Mouse (Mus musculus) G1E-ER4 (cell line): Measurements from ENCODE around the gene Blnk. TPM values are rescaled to one million over a fixed set of nuclear protein-coding genes. Genes with fewer than 3 reads are reported as not detected.

Experiments
- GATA1 ChIP-seq: IDR thresholded peaks from one replicate; pipeline ENCODE4 v1.8.0; 2012; ENCODE audit warnings: low read length, inconsistent platforms
- polyA plus RNA-seq: library from polyadenylated mRNA; stranded (reverse); fragments of >175 nt; gene quantifications from 2 replicates; pipeline ENCODE4 v1.2.3, GENCODE M21; 2012

Blnk gene
- polyA plus RNA-seq, 1 experiment = 0.03 TPM

DNA sequence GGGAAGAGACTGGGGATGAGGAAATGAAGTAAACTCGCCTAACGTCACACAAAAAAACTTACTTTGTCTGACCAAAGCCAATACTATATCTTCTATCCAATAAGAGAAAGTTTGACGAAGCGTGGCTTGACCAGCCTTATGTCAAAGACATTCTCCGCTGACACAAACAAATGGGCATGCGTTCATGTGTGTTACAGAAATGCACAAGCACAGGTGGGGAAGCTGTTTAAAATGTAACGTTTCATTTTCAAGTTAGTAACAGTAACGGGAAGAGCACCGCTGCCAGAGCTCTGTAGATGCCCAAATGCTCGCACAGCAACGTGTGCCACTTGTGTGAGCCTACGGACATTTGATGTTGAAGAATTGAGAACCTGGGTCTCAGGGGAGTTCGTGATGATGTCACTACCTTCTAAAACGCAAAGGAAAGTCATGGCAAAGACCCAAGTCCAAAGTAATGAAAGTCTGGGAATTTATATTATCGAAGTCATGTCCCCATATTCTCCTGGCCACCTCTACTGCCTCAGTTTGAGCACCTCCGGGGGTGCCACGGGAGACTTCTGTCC is 3.5 kb downstream of the Blnk start:
- TF ChIP-seq GATA1 = no peak

DNA sequence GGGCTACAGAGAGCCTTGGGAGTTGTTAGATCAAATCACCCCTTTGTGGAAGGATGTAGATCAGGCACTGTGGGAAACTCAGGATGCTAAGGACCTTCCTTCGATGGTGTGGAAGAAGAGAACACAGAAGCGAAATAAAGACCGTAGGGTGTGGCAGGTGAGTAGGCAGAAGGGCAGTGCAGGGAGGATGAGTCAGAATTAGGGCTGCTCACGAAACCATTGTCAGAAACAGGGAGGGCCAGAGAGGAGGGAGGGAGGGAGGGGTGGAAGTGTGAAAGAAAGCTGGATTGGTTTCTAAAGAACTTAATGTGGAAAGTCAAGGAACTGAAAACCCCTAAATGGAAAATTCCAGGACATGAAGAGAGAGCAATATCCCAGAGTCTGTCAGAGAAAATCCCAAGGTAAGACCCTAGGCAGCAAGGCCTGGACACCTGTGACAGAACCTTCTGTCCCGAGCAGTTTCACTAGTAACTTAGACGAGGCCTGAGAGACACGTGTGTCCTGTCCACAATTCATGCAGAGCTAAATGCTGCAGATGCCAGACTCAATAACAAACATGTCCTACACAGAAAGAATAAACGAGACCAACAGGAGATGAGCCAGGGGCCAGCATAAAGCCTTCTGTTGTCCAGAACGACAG is 4.3 kb downstream of the Blnk start:
- no peak for TF ChIP-seq GATA1

DNA sequence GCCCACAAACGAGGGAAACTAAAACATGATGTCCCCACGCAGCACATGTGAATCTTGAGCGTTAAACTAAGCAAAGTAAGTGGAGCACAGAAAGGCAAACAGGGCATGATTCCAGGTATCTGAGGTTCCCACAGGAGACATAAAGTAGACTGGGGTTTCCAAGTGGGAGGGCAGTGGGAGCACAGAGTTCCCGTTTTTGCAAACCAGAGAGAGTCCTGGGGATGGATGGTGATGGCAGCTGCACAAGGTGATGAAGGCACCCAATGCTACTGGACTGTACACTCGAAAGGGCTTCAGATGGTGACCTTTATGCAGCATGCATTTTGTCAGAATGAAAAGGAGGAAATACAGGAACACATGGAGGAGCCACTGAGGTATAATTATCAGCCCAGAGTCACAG is 5.5 kb downstream of the Blnk start:
- TF ChIP-seq GATA1 = no peak

DNA sequence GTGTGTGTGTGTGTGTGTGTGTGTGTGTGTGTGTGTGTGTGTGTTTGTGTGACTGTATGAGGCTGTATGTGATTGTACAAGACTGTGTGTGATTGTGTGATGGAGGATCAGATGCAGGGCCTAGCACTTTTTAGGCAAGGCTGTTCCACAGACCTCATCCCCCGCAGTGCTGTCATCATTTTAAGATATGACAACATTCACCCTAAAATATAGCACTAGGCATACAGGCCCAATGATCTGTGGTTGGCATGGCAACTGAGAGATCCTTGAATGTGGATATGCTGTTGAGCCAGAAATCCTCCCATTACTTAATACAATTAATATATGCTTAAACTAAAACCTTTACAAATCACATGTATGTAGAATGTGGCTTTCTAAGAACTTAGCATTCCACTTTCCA is 9.8 kb downstream of the Blnk start:
- TF ChIP-seq GATA1 = no peak

GRCm38 (mm10) chr19:40980671-40981070 is 13.7 kb downstream of the Blnk start:
- TF ChIP-seq GATA1 = no peak

GRCm38 (mm10) chr19:40978026-40978425 is 16.3 kb downstream of the Blnk start:
- TF ChIP-seq GATA1 = no peak

GRCm38 (mm10) chr19:40976946-40977917 is 17.1 kb downstream of the Blnk start:
- TF ChIP-seq GATA1 = no peak

DNA sequence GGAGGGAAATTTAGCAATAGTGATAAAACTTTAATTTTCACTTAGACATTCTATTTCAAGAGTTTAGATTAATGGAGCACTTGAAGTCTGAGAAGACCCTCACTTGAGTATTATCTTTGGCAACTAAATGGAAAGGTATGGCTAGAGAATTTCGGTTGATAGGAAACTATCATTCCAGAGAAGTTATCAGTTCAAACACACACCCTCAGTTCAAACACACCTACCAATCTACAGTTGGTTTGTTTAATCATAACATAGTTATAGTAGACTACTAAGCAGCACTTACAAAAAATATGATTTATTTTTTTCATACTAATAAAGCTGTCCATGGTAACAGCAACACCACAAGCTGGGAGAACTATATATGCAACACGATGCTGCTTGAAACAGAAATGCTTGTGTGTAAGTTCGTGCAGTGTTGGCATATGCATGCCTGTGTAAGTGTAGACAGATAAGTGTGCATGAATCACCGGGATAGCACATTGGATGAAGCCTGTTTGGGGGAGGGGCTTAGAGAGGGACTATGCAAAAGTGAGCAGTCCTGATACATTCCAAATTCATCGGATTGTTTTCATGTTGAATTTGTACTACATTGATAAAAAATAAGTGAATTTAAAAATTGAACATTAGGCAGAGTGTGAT is 22.9 kb downstream of the Blnk start:
- TF ChIP-seq GATA1 = no peak

DNA sequence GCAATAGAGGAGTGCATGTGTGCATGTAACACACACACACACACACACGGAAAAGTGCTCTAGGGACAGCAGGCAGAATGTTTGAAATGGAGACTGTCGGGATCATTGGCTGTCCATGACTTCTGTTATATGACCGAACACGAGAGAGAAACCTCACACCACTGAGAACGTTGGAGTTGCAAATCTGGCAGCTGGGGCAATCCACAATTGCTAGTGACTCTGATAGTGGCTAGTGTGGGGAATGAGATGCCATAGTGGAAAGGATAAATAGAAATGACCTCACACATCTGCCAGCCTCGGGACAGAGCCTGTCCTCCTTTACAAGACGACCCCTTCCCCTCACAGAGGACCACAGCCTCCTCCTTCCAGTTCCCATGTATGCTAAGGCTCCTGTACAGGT is 23.6 kb downstream of the Blnk start:
- no peak for TF ChIP-seq GATA1

- no peak for TF ChIP-seq GATA1
Observed at GRCm38 (mm10) chr19:40970301-40970700, 24.0 kb downstream of the Blnk start.

- TF ChIP-seq GATA1 = no peak
Observed at GRCm38 (mm10) chr19:40964936-40965850, 29.1 kb downstream of the Blnk start.

- TF ChIP-seq GATA1 = no peak
Observed at GRCm38 (mm10) chr19:40964367-40964891, 29.9 kb downstream of the Blnk start.

GRCm38 (mm10) chr19:40962988-40963387 is 31.3 kb downstream of the Blnk start:
- no peak for TF ChIP-seq GATA1

DNA sequence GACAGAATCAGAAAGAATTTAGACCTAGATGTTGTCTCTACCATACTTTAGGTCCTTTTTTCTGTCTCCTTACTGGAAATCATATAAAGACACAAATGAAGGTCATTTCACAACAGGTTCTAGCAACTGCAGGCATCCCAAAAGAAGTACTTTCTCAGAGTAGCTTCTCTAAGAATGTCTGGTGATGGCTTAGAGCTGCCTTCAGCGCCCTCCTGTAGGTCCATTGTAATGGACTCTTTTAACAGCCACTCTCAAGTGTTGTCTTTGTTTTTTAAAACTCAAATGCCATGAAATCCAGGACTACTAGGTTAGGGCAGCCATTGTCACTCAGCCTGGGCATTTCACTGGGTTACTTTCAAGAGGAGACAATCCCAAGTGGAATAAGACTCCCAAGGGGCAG is 35.4 kb downstream of the Blnk start:
- TF ChIP-seq GATA1 = no peak
